Mouse (Mus musculus) embryonic facial prominence, embryonic 15.5 days (tissue): ENCODE data around the gene Psmb3. TPM values are rescaled to one million over a fixed set of nuclear protein-coding genes. Genes with fewer than 3 reads are reported as not detected.

ENCODE experiments used
- ATAC-seq: fragments of 200-750 bp; cut with Nextera tagmentation; 2 replicates; pipeline ENCODE4 v1.8.0; 2017; ENCODE audit warnings: low read depth, moderate TSS enrichment; ENCODE audit not compliant: insufficient number of reproducible peaks, low FRiP score, low TSS enrichment
- H3K27ac ChIP-seq: fragments of 300-500 bp; sonication (generic); replicated peaks from 2 replicates; pipeline ENCODE4 v1.5.1; 2015; ENCODE audit warnings: mild to moderate bottlenecking, inconsistent platforms
- H3K27me3 ChIP-seq: fragments of 300-500 bp; sonication (generic); 2 replicates; pipeline ENCODE4 v1.6.1; 2015; ENCODE audit warnings: inconsistent platforms
- H3K36me3 ChIP-seq: fragments of 300-500 bp; sonication (generic); 2 replicates; pipeline ENCODE4 v1.6.1; 2015; ENCODE audit warnings: mild to moderate bottlenecking, inconsistent platforms
- H3K4me1 ChIP-seq: fragments of 300-500 bp; sonication (generic); 2 replicates; pipeline ENCODE4 v1.6.1; 2015; ENCODE audit warnings: inconsistent platforms
- H3K4me2 ChIP-seq: fragments of 300-500 bp; sonication (generic); replicated peaks from 2 replicates; pipeline ENCODE4 v1.6.1; 2015; ENCODE audit warnings: mild to moderate bottlenecking, inconsistent platforms
- H3K4me3 ChIP-seq: fragments of 300-500 bp; sonication (generic); replicated peaks from 2 replicates; pipeline ENCODE4 v1.5.1; 2015; ENCODE audit warnings: mild to moderate bottlenecking, inconsistent platforms
- H3K9ac ChIP-seq: fragments of 300-500 bp; sonication (generic); 2 replicates; pipeline ENCODE4 v1.6.1; 2015; ENCODE audit warnings: inconsistent platforms
- H3K9me3 ChIP-seq: fragments of 300-500 bp; sonication (generic); replicated peaks from 2 replicates; pipeline ENCODE4 v1.6.1; 2016; ENCODE audit warnings: inconsistent platforms
- WGBS: fragments of 180-500 bp; shearing (Covaris S2); methylation state at CpG from one replicate; pipeline ENCODE4 v1.1.7; 2015; 5-methylcytosine and 5-hydroxymethylcytosine counted together
- polyA plus RNA-seq: library from polyadenylated mRNA; unstranded; fragments of >200 nt; fragmentation: Nextera tagmentation; extraction: Ambion mirVana; gene quantifications from 2 replicates; pipeline ENCODE4 v1.2.1, GENCODE M21; 2015

Gene Psmb3
- polyA plus RNA-seq, 1 experiment from 2014 or later = 440 TPM

DNA sequence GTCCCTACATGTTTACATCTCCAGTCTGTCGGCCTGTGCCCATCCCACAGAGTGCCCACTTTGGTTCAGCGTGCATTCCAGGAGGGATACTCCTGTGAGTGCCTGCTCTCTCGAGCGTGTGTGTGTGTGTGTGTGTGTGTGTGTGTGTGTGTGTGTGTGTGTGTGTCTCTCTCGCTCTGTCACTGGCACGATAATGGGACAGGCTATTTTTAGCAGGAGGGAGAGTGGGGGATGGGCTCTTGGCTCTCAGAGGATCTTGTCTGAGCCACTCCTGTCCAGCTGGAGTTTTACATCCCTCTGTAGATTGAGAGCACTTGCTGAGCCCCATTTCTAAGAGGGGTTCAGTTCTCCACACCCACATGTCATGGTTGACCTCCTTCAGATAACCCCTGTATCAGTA, 33.4 kb upstream of the Psmb3 start:
- Histone ChIP-seq H3K4me2 (no peak overlapping the region), H3K4me1 (peaks cover 42% of the 10 kb centered on the region), H3K27me3 (no peaks in the 10 kb centered on the region), H3K4me3 (no peak overlapping the region), H3K9ac (no peak overlapping the region), H3K36me3 (peaks cover 80% of the 10 kb centered on the region), H3K27ac (0 out of 2 replicates have a peak overlapping the region, but pooled peaks have one; percentile 7), H3K9me3 (no peaks in the 10 kb centered on the region)
- ATAC-seq = no peak
- 23% methylated on average over 6 of the region's 6 CpGs for WGBS

DNA sequence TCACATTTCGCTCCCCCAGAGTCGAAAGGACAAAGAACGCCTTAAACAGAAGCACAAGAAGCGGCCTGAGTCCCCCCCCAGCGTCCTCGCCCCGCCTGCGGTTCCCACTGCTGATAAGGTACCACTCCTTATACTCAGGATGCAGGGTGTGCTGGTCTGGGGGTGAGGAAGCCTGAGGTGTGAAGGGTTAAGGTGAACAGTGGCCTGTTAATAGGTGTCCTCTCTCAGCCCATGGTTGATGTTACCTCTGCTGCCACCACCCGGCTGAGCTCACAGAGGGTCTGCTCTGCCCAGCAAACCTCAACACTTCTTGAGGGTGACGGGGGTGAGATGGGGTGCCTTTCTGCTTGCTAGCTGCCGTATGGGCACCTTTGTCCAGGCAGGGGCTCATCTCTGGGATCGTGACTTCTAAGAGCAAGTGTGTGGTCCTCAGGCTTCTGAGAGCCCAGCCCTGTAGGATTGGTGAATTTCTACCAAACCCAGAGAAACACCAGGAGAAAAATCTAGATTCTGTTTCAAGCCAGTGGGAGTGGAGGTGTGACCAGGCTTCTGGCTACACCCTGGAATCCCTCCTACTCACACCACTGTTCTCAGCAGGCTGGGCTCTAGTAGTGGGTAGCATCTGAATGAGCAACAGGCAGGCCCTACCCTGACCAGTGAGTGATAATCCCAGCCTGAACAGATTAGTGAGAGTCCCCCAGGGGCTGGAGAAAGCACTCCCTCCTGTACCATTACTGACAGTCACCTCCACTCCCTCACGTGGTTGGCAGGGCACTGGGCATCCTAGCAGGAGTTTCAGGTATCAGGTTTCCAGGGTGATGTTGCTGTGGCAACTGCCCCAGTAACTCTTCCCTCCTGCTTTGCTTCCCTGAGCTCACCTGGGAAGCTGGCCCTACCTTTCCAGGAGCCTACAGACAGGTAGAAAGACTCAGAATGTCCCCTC, 32.7 kb upstream of the Psmb3 start:
- Histone ChIP-seq H3K9me3 (no peaks in the 10 kb centered on the region), H3K9ac (no peak overlapping the region), H3K27ac (peak overlapping the region; percentile 17; the same call in 1 of the 2 replicates), H3K4me1 (peaks cover 35% of the 10 kb centered on the region), H3K4me3 (no peak overlapping the region), H3K27me3 (no peaks in the 10 kb centered on the region), H3K4me2 (no peak overlapping the region), H3K36me3 (peaks cover 85% of the 10 kb centered on the region)
- 58% methylated on average over 13 of the region's 13 CpGs for WGBS
- ATAC-seq = no peak

DNA sequence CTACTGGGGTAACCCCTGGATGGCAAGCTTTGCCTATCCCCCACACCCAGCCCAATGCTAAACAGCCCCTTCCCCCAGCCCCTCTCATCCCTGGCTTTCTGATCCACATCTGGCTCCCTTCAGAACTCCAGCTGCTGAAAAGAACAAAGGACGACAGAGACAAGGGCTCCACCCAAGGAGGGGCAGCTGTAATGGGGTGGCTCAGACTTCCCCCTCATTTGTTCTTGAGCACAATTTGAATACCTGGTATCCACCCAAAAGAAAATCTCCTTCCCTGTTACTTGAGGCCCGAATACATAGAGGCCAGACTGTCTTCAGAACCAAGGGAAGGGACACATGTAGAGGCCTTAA, 32.0 kb upstream of the Psmb3 start:
- no peak overlapping the region for H3K4me3 ChIP-seq
- ATAC-seq = no peak
- H3K4me1 ChIP-seq = peaks cover 33% of the 10 kb centered on the region
- 24% methylated on average over 2 of the region's 2 CpGs for WGBS
- H3K36me3 ChIP-seq = peaks cover 84% of the 10 kb centered on the region
- no peak overlapping the region for H3K9ac ChIP-seq
- H3K9me3 ChIP-seq = no peaks in the 10 kb centered on the region
- H3K27ac ChIP-seq = peak overlapping the region; percentile 17; the same call in 1 of the 2 replicates
- no peak overlapping the region for H3K4me2 ChIP-seq
- no peaks in the 10 kb centered on the region for H3K27me3 ChIP-seq

DNA sequence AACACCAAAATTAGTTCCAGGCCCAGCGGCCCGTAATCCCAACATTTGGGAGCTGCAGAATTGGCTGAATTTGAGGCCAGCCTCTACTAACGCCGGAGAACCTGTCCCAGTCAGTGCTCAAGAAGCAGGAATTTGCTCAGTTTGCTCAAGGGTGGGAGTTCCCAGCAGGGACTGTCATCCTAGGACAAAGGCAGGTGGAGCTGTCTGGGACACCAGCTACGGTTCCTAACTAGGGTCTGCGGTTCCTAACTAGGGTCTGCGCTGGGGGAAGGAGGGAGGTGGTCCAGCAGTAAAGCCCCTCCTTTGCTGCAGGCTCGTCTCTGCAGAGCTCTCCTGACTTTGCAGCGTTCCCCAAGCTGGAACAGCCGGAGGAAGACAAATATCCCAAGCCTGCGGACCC, 30.1 kb upstream of the Psmb3 start:
- no peak for ATAC-seq
- Histone ChIP-seq H3K4me1 (peaks cover 42% of the 10 kb centered on the region), H3K27ac (no peak overlapping the region), H3K4me3 (no peak overlapping the region), H3K9me3 (no peaks in the 10 kb centered on the region), H3K4me2 (no peak overlapping the region), H3K27me3 (no peaks in the 10 kb centered on the region), H3K36me3 (peaks cover 74% of the 10 kb centered on the region), H3K9ac (no peak overlapping the region)
- WGBS = 82% methylated on average over 11 of the region's 11 CpGs

- Histone ChIP-seq H3K27me3 (no peaks in the 10 kb centered on the region), H3K4me1 (peaks cover 20% of the 10 kb centered on the region), H3K9me3 (no peaks in the 10 kb centered on the region), H3K27ac (no peak overlapping the region), H3K36me3 (peaks cover 77% of the 10 kb centered on the region), H3K4me3 (no peak overlapping the region), H3K9ac (no peak overlapping the region), H3K4me2 (no peak overlapping the region)
- WGBS = 90% methylated on average over 15 of the region's 15 CpGs
- ATAC-seq = no peak
Measured at GRCm38 (mm10) chr11:97676050-97676754, 27.0 kb upstream of the Psmb3 start.

DNA sequence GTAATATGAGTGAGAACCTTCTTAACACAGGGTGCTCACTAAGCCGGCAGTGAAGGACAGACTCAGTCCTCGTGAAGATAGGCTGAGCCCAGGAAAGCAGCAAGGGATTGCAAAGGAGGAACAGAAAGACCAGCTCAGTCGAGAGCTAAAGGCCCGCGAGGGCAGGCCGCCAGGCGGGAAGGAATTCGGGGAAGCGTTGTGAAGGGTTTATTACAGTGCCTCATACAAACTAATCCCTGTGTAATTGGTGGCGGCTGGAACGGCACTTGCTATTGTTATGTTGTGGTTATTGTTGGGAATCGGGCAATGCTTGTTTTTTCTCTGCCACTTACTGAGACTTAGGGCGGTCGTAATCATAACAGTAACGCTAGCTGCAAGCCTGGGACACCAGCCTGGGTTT, 25.8 kb upstream of the Psmb3 start:
- Histone ChIP-seq H3K36me3 (peaks cover 79% of the 10 kb centered on the region), H3K4me1 (peaks cover 18% of the 10 kb centered on the region)

DNA sequence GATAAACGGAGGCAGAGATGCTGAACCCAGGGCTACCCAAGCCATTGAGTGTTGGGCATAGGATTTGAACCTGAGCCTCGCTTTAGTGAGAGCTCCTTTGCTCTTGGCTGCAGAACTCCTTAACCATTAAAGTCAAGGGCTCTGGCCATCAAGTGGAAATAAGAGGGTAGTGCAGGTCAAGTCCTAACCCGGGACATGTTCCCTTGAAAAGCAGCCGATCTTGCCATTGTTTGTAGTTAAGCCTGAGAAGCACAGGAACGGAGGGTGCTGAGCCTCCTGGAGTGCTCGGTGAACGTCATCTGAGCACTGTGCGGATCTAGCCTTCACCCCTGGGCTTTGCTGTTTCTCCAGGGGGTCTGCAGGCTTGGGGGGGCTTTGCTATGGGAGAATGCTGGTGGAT, 25.4 kb upstream of the Psmb3 start:
- H3K27ac ChIP-seq = no peak overlapping the region
- peaks cover 75% of the 10 kb centered on the region for H3K36me3 ChIP-seq
- no peak overlapping the region for H3K9ac ChIP-seq
- H3K4me3 ChIP-seq = no peak overlapping the region
- peaks cover 18% of the 10 kb centered on the region for H3K4me1 ChIP-seq
- no peak for ATAC-seq
- H3K9me3 ChIP-seq = no peaks in the 10 kb centered on the region
- no peak overlapping the region for H3K4me2 ChIP-seq
- no peaks in the 10 kb centered on the region for H3K27me3 ChIP-seq
- 62% methylated on average over 8 of the region's 8 CpGs for WGBS

More for the DNA sequence above, 25.8 kb upstream of the Psmb3 start:
- H3K27ac ChIP-seq = peak overlapping the region; percentile 31; the same call in 1 of the 2 replicates
- no peak overlapping the region for H3K4me3 ChIP-seq
- H3K4me2 ChIP-seq = no peak overlapping the region
- no peak for ATAC-seq
- no peaks in the 10 kb centered on the region for H3K9me3 ChIP-seq
- H3K9ac ChIP-seq = no peak overlapping the region
- H3K27me3 ChIP-seq = no peaks in the 10 kb centered on the region
- WGBS = 36% methylated on average over 15 of the region's 15 CpGs

GRCm38 (mm10) chr11:97678301-97678700, 24.9 kb upstream of the Psmb3 start:
- no peaks in the 10 kb centered on the region for H3K9me3 ChIP-seq
- no peak for ATAC-seq
- no peaks in the 10 kb centered on the region for H3K27me3 ChIP-seq
- H3K27ac ChIP-seq = no peak overlapping the region
- H3K4me3 ChIP-seq = no peak overlapping the region
- peaks cover 18% of the 10 kb centered on the region for H3K4me1 ChIP-seq
- peaks cover 70% of the 10 kb centered on the region for H3K36me3 ChIP-seq
- no peak overlapping the region for H3K4me2 ChIP-seq
- H3K9ac ChIP-seq = no peak overlapping the region
- WGBS = 76% methylated on average over 15 of the region's 15 CpGs

DNA sequence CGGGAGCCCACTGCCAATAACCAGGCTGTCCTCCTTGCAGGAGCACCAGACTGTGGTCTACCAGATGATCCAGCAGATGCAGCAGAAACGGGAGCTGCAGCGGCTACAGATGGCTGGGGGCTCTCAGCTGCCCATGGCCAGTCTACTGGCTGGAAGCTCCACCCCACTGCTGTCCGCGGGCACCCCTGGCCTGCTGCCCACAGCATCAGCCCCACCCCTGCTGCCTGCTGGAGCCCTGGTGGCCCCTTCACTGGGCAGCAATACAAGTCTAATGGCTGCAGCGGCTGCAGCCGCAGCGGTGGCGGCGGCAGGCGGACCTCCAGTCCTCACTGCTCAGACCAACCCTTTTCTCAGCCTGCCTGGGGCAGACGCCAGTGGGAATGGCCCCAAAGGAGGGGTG, 22.8 kb upstream of the Psmb3 start:
- H3K4me3 ChIP-seq = no peak overlapping the region
- no peak overlapping the region for H3K4me2 ChIP-seq
- WGBS = 80% methylated on average over 12 of the region's 12 CpGs
- ATAC-seq = no peak
- no peak overlapping the region for H3K9ac ChIP-seq
- H3K36me3 ChIP-seq = peaks cover 49% of the 10 kb centered on the region
- H3K27ac ChIP-seq = no peak overlapping the region
- no peaks in the 10 kb centered on the region for H3K27me3 ChIP-seq
- H3K4me1 ChIP-seq = peaks cover 18% of the 10 kb centered on the region
- H3K9me3 ChIP-seq = no peaks in the 10 kb centered on the region

DNA sequence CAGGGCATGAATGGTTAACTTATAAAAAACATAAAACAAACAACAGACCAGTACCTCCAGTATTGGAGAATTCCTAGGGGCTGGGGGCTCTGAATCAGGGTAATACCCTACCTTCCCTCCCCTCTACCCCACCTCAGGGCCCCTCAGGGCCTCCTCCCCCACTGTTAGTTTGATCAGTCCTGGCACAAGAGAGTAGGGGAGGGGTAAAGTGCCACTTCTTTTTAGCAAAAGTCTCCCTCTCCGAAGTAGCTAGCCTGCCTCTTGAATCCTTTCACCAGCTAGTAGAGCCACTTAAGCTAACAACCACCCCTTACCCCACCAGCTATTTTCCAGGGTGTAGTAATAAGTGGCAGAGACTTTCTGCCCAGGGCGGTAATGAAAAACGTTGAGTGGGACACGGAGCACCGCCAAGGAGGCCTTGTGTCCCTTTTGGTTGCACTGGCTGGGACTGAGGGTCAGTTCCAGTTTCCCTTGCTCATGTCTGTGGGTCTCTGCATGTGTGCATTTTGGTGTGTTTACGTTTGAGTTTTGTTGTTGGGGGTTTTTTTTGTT, 20.6 kb upstream of the Psmb3 start:
- H3K4me1 ChIP-seq = peaks cover 24% of the 10 kb centered on the region
- H3K27me3 ChIP-seq = no peaks in the 10 kb centered on the region
- H3K27ac ChIP-seq = no peak overlapping the region
- no peak overlapping the region for H3K9ac ChIP-seq
- H3K4me2 ChIP-seq = no peak overlapping the region
- peaks cover 35% of the 10 kb centered on the region for H3K36me3 ChIP-seq
- no peak overlapping the region for H3K4me3 ChIP-seq
- H3K9me3 ChIP-seq = no peaks in the 10 kb centered on the region
- ATAC-seq = no peak
- WGBS = 78% methylated on average over 6 of the region's 6 CpGs

- H3K27ac ChIP-seq = no peak overlapping the region
- ATAC-seq = no peak
- peaks cover 22% of the 10 kb centered on the region for H3K4me1 ChIP-seq
- 0 out of 2 replicates have a peak overlapping the region, but pooled peaks have one; percentile 2 for H3K9ac ChIP-seq
- H3K36me3 ChIP-seq = peaks cover 39% of the 10 kb centered on the region
- H3K4me3 ChIP-seq = no peak overlapping the region
- H3K9me3 ChIP-seq = no peaks in the 10 kb centered on the region
- 81% methylated on average over 6 of the region's 6 CpGs for WGBS
- no peak overlapping the region for H3K4me2 ChIP-seq
- no peaks in the 10 kb centered on the region for H3K27me3 ChIP-seq
Measured at GRCm38 (mm10) chr11:97684063-97684680, 19.0 kb upstream of the Psmb3 start.
